Mouse (Mus musculus): ENCODE results near the gene Sesn1.
"Not testable (repeated sequence)": the region's sequence is repeated elsewhere in the genome, so short reads cannot be mapped to it uniquely, and the experiment has no call there.

Gene Sesn1

GRCm38 (mm10) chr10:41822573-41823281 is 13.0 kb downstream of the Sesn1 start:
- no peak for DNase-seq (ENCODE audit: low spot score in 2 of 2)

DNA sequence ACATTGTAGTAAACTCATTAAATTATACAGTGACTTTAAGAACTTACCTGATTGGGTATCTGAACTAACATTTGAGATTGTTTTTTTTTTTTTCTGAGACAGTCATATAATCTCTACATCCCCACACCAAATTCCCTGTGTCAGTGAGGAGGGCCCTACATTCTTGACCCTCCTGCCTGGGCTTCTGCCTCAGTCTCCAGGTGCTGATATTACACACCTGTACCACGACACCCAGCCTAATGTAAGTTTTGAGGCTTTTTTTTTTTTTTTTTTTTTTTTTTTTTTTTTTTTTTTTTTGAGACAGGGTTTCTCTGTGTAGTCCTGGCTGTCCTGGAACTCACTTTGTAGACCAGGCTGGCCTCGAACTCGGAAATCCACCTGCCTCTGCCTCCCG is 13.5 kb downstream of the Sesn1 start:
- not testable (repeated sequence) for DNase-seq (ENCODE audit: low spot score in 2 of 2)

DNA sequence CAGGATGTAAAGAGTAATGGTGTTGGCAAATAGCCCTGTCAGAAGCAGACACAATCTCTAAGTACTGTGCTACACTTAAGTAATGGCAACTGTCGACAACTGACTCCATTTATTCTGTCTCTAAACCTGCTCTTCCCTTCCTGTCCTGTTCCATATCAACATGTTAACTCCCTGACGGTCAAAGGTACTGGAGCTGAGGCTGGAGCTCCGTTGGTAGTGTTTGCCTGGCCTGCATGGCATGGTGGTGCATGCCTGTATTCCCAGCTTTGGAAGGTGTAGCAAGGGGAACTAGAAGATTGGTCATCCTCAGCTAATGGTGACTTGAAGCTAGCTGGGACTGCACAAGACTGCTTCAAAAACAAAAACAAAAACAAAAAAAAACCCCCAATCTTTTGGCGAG is 14.2 kb downstream of the Sesn1 start:
- no peak for DNase-seq (ENCODE audit: low spot score in 2 of 2)

DNA sequence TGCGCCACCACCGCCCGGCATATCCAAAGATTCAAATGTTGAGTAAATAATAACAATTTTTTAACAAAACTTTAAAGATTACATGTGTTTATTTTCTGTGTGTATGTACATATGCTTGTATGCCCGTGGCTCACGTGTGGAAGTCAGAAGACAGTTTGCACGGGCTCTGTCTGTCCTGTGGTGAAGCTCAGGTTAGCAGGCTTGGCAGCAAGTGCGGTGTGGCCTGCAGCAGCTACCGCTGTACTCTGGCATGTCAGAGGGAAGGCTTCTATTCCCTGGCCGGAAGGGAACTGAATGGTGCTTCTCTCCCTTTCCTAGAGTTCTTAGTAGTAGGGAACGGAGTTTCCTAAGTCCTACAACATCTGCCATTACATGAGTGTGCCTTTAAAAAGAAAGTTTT is 15.3 kb downstream of the Sesn1 start:
- no peak for DNase-seq (ENCODE audit: low spot score in 2 of 2)

DNA sequence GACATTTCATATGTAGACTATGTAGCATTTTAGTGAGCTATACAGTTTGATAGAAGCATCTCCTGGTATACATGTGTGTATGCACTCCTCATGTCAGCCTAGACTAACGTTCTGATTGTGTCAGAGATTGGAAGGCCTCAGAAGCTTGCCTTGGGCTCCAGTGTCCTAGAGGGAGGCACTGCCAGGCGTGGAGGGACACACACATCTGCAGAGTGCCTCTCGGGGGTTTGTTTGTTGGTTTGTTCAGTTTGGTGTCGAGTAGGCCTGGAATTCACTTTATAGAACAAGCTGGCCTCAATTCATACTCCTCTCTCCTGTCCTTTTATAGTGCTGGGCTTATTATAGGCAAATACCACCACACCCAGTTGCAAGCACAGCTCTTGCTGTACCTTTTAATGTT is 16.3 kb downstream of the Sesn1 start:
- DNase-seq (ENCODE audit: low spot score in 2 of 2): no peak

DNA sequence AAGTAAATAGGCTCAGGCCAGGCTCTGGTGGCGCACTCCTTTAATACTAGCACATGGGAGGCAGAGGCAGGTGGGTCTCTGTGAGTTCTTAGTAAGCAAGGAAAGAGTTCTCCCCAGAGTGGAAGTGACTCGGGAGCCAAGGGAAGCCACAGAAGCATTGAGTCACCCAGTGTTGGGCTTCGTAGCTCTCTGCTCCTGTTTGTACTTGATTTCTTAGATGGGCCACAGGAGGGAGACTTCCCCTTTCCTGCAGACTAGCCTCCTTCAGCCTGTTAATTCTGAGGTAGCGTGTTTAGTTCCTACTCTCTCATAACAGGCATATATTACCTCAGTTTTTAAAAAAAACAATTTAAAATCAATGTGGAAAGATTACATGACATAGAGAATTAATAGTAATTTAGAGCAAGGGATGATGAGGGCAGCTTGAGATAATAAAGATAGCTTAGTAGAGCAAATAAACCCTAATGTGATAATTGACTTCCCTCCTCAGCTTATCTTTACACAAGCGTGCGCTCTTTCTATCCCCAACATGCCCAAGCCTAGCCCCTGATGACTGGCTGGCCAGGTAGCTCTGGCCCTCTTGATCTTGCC is 16.9 kb downstream of the Sesn1 start:
- no peak for DNase-seq (ENCODE audit: low spot score in 2 of 2)

DNA sequence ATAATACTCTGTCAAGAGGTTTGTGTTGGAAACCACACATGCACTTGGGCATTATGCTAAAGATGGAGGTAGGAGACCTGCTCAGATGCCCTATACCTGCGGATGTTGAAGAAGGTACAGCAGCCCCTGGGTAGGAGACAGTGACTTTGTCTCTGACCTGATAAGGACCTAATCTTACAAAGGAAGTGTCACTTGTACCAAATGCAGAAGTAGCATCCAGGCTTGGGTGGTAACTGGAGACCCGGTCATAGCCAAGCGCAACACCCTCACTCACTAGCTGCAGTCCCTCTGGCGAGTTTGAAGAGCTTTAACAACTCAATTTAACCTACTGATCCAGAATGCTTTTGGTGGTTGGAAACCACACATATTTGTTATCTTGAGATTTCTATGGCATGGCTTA is 18.0 kb downstream of the Sesn1 start:
- DNase-seq (ENCODE audit: low spot score in 2 of 2): no peak

- no peak for DNase-seq (ENCODE audit: low spot score in 2 of 2)
Measured at GRCm38 (mm10) chr10:41829191-41829590, 19.5 kb downstream of the Sesn1 start.

- DNase-seq (ENCODE audit: low spot score in 2 of 2): no peak
Measured at GRCm38 (mm10) chr10:41829980-41830379, 20.2 kb downstream of the Sesn1 start.

GRCm38 (mm10) chr10:41830445-41830844 is 20.7 kb downstream of the Sesn1 start:
- DNase-seq (ENCODE audit: low spot score in 2 of 2): no peak

DNA sequence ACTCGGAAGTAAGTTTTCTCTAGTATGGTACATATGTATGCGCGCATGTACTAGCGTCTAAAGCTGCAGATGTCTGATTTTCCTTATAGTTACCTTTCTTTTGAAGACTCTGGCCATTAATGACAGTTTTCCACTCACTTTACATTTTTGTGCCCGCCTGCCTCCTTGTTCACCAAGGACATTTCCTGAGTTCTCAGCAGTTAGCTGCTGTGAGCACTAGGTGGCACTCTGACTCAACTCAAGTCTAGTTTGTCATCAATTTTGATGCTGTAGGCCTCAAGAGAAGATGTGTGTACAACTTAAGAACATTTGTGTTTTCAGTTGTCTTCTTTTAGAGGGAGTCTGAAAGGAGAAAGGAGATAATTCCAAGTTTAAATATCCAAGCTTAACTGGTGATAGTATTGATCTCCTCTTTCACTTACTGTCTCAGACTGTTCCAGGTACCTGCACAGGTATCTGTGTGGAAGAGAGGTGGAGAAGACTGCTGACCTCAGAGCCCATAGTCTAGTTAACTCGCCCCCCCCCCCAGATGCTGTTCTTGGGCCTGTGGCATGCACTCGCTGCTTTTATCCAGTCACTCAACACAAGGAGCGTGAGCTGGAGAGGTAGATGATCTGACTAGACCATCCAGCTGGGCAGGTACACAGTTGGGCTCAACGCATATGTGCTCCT is 21.3 kb downstream of the Sesn1 start:
- DNase-seq (ENCODE audit: low spot score in 2 of 2): peak in 1 of 2 experiments; percentile 70

GRCm38 (mm10) chr10:41832191-41832590 is 22.5 kb downstream of the Sesn1 start:
- no peak for DNase-seq (ENCODE audit: low spot score in 2 of 2)

GRCm38 (mm10) chr10:41834131-41834530 is 24.4 kb downstream of the Sesn1 start:
- DNase-seq (ENCODE audit: low spot score in 2 of 2): no peak

GRCm38 (mm10) chr10:41838911-41839310 is 29.2 kb downstream of the Sesn1 start:
- DNase-seq (ENCODE audit: low spot score in 2 of 2): no peak

DNA sequence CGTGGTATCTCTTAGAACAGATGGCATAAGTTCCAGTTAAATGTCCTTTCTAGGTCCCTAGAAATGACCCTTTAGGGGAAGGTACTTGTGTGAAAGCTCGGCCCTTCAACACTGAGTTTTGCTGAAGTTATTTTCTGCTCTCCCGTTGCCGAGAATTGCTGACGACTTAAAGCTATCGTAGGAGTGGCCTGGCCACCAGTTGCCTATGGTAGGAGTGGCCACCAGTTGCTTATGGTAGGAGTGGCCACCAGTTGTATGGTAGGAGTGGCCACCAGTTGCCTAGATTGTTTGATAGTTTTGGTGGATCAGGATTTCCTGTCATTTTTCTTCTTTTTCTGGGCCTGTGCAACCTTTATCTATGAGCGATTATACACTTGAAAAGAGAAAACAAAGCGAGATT is 38.0 kb downstream of the Sesn1 start:
- DNase-seq (ENCODE audit: low spot score in 2 of 2): no peak

DNA sequence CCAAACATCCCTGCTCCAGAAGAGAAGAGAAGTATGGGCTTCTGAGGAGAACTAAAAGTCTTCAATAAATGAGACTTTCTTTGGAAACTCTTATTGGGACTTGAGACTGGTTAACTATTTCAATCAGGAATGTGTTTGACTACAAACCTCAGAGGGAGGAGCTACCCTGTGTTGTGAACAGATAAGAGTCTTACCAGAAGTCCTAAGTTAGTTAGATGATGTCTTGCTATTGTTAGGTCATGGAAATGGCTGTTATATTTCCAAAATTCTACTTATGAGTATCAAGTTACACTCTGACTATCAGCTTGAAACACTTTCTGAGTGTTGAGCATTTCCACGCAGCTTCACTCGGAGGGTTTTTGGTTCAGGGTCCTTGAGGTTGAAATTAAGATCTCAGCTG is 39.0 kb downstream of the Sesn1 start:
- no peak for DNase-seq (ENCODE audit: low spot score in 2 of 2)

- no peak for DNase-seq (ENCODE audit: low spot score in 2 of 2)
Measured at GRCm38 (mm10) chr10:41859820-41860219, 50.1 kb downstream of the Sesn1 start.

- DNase-seq (ENCODE audit: low spot score in 2 of 2): no peak
Measured at GRCm38 (mm10) chr10:41860275-41860688, 50.5 kb downstream of the Sesn1 start.

- no peak for DNase-seq (ENCODE audit: low spot score in 2 of 2)
Measured at GRCm38 (mm10) chr10:41863053-41863452, 53.3 kb downstream of the Sesn1 start.

- DNase-seq (ENCODE audit: low spot score in 2 of 2): peak in 1 of 2 experiments; percentile 49
Measured at GRCm38 (mm10) chr10:41866069-41866837, 56.5 kb downstream of the Sesn1 start.

GRCm38 (mm10) chr10:41866838-41867154 is 57.1 kb downstream of the Sesn1 start:
- no peak for DNase-seq (ENCODE audit: low spot score in 2 of 2)

DNA sequence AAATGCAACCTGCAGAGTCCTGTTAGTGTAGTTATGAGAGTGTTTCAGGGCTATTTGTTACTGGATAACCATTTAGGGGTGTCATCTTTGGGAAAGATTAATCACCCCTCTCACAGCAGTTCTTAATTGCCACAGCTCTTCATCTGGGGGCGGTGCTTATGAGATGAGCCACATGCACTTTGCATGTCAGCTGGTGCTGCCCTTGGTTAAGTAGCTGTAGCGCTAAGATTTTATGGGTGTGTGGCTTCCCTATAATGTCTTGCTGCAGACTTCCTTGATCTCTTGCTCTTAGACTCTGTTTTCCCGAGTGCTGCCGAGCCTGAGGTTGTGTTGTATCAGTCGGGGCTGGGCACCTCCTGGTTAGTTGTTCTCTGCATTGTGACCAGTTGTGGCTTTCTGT is 58.2 kb downstream of the Sesn1 start:
- no peak for DNase-seq (ENCODE audit: low spot score in 2 of 2)

GRCm38 (mm10) chr10:41870101-41870500 is 60.4 kb downstream of the Sesn1 start:
- DNase-seq (ENCODE audit: low spot score in 2 of 2): no peak
